ENCODE assay signal across 10 mouse cellular contexts in the genomic region with DNA sequence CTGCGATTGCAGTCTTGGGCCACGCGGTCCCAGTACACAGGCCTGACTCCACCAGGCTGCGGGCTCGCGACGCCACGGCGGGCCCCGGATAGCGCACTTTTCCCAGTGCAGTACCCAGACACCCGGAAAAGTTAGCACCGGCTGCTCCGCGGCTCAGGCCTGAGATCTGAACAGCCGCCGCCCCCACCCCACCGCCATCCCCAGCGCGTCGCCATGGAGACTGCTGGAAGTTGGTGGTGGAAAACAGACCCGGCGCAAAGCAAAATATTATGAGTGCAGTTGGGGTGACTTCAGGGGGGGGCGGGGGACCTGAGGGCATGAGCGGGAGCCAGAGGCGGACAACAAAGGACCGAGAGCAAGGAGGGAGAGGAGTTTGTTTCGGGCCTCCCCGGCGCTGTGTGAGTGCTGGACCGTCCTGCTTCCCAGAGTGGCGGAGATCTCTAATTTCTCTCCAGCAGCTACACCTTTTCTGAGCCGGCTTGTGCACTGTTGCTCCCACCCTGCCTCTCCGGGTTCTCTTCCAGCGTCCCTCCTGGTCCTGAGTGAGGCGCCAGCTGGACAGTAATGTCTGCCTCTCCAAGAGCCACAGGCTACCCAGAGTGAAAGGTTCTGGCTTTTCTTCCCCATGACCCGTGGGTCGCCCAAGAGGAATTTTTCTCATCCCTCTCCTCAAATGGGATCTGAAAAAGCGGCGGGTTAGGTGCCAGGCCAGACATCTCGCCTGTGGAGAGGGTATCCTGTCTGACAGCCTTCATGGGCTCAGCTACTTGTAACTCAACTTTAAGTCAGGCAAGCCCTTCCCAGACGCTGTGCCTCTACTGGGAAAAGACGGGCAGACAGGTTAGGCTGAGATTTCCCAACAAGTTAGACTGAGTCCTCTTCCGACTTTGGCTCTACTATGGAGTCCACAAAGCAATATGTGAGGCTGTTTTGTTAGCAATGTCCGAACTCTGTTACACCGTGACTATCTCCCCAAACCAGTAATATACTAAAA. TPM values are rescaled to one million over a fixed set of nuclear protein-coding genes. Genes with fewer than 3 reads are reported as not detected.
A peak's percentile ranks its signal among the peaks of the same experiment; 100 is the strongest.
DNase-seq lines count a peak whose midpoint lies in the region; ATAC-seq lines count a peak whose summit lies in the region.
"Had no signal": no experiment of that assay in that cellular context is flagged by ENCODE, and none has a peak within 500 bp of the region (broad histone marks: within the 10 kb centered on the region; RNA-seq: fewer than 3 reads in every experiment).

No protein-coding gene starts in this region.

- H3K36me3 ChIP-seq in kidney, embryonic 14.5 days (ENCODE audit: control insufficient read depth, insufficient read depth, low read length): no peaks in the 10 kb centered on the region
- no peaks in the 10 kb centered on the region for H3K36me3 ChIP-seq in forebrain, embryonic 13.5 days (ENCODE audit: poor library complexity, severe bottlenecking)

- peaks cover 15% of the 10 kb centered on the region for H3K4me1 ChIP-seq in kidney, embryonic 14.5 days (ENCODE audit: control insufficient read depth, insufficient read depth, low read length)
- peaks cover 53% of the 10 kb centered on the region for H3K4me1 ChIP-seq in forebrain, embryonic 13.5 days

- peaks cover 69% of the 10 kb centered on the region for H3K27me3 ChIP-seq in kidney, embryonic 14.5 days (ENCODE audit: control insufficient read depth, insufficient read depth, low read length)
- peaks cover 44% of the 10 kb centered on the region for H3K27me3 ChIP-seq in forebrain, embryonic 13.5 days

- DNase-seq in kidney, adult 9 months: no peak
- DNase-seq in Muller cell, postnatal 12 days (ENCODE audit: inconsistent ontology term): peak; percentile 45
- DNase-seq in mesoderm, embryonic 11.5 days (ENCODE audit: low read depth, low spot score): peak; percentile 76
- no peak for DNase-seq in c-Kit-positive CD71-positive TER-119-positive erythroid progenitor cells, embryonic 14.5 days (ENCODE audit: low spot score)
- DNase-seq in urinary bladder, postnatal 10 days (ENCODE audit: low spot score): no peak

- peak overlapping the region; percentile 35 for H3K4me3 ChIP-seq in kidney, embryonic 14.5 days (ENCODE audit: low read length)
- peak overlapping the region; percentile 47 for H3K4me3 ChIP-seq in forebrain, embryonic 13.5 days

- peak overlapping the region; percentile 20; the same call in 1 of the 2 replicates for H3K9ac ChIP-seq in kidney, embryonic 14.5 days (ENCODE audit: low read depth, low read length)
- peak overlapping the region; percentile 69 for H3K9ac ChIP-seq in forebrain, embryonic 13.5 days

- peak overlapping the region; percentile 53 for H3K4me2 ChIP-seq in kidney, embryonic 14.5 days (replicated peaks; ENCODE audit: low read depth, low read length)
- peak overlapping the region; percentile 85 for H3K4me2 ChIP-seq in forebrain, embryonic 13.5 days

- WGBS in kidney, embryonic 14.5 days: 6% methylated on average over 45 of the region's 46 CpGs
- WGBS in forebrain, embryonic 13.5 days: 7% methylated on average over 46 of the region's 46 CpGs

- ATAC-seq in kidney, embryonic 14.5 days (ENCODE audit: low FRiP score, low TSS enrichment): peak; percentile 63
- ATAC-seq in forebrain, embryonic 13.5 days: peak; percentile 39; the same call in 1 of the 2 replicates
- ATAC-seq in monocyte, adult 5-6 weeks (replicated peaks; ENCODE audit: insufficient number of reproducible peaks, low FRiP score, low TSS enrichment, poor library complexity, severe bottlenecking): no peak
- ATAC-seq: Patski had no signal

- H3K9me3 ChIP-seq in kidney, embryonic 14.5 days (ENCODE audit: control insufficient read depth, low read length): no peaks in the 10 kb centered on the region
- H3K9me3 ChIP-seq in forebrain, embryonic 13.5 days (replicated peaks): no peaks in the 10 kb centered on the region

- no peak overlapping the region for H3K27ac ChIP-seq in kidney, embryonic 14.5 days (ENCODE audit: low read depth, low read length)
- peak overlapping the region; percentile 41 for H3K27ac ChIP-seq in forebrain, embryonic 13.5 days

RNA-seq across cellular contexts. Expression of gene Rfx4, which starts 4.6 kb away (rescaled TPM):
- 0.17 and 0.19 TPM in 2 replicates for polyA plus RNA-seq in kidney, embryonic 14.5 days (2014; fragmentation: Nextera tagmentation; extraction: Ambion mirVana)
- polyA plus RNA-seq in forebrain, embryonic 13.5 days (2015; fragmentation: Nextera tagmentation; extraction: Ambion mirVana): 11.8 and 15.6 TPM in 2 replicates
- total RNA-seq in monocyte, adult 5-6 weeks (2017): not detected in 3 replicates
- total RNA-seq: hematopoietic stem cell, adult 5-6 weeks had no signal

Comparison
In these comparisons a context has a peak if more than half of its experiments do, and no peak if none do; other contexts are left out.
1. DNase-seq: peak in Muller cell, postnatal 12 days (single experiment) and mesoderm, embryonic 11.5 days (single experiment); none in kidney, adult 9 months (single experiment), c-Kit-positive CD71-positive TER-119-positive erythroid progenitor cells, embryonic 14.5 days (single experiment) and urinary bladder, postnatal 10 days (single experiment).
2. RNA of gene Rfx4, which starts 4.6 kb away (polyA plus RNA-seq): 11.8 to 15.6 TPM in forebrain, embryonic 13.5 days; 0.17 to 0.19 TPM in kidney, embryonic 14.5 days; every median in the first group is over 10 times any median in the second.